Mouse (Mus musculus): ENCODE results near the gene Ndst2. TPM values are rescaled to one million over a fixed set of nuclear protein-coding genes. Genes with fewer than 3 reads are reported as not detected.

The Ndst2 gene
- total and polyA plus RNA-seq, 3 experiments = 37.1 to 54.0 (median 39.5) TPM

DNA sequence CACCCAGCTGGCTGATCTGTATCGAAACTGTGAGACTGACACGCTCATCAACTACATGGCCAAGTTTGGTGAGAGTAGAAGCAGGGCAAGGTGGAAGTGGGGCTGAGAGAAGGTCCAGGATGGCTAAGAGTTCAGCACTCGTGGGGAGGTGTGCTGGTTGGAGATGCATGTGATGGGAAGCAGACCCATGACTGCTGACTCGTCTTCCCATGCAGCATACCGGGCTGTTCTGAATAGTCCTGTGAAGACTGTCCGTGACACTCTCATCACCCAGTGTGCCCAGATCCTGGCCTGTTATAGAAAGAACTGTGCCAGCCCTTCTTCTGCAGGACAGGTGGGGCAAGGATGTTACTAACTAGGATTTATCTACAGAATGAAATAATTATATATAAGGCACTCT, 42.6 kb downstream of the Ndst2 start:
- Histone ChIP-seq H3K9ac (ENCODE audit: control insufficient read depth, low read depth, low read length, poor library complexity, severe bottlenecking) (no peak overlapping the region), H3K27me3 (ENCODE audit: control insufficient read depth in 1 of 2, insufficient read depth in 2 of 2, low read length in 2 of 2) (no peaks in the 10 kb centered on the region), H3K4me1 (ENCODE audit: control insufficient read depth in 1 of 2, insufficient read depth in 2 of 2, low read length in 2 of 2) (no peaks in the 10 kb centered on the region), H3K9me3 (replicated peaks; ENCODE audit: insufficient read depth, low read length) (no peaks in the 10 kb centered on the region), H3K36me3 (ENCODE audit: control insufficient read depth in 1 of 2, insufficient read depth in 2 of 2, low read length in 2 of 2) (peaks cover 0 to 36% of the 10 kb centered on the region in 2 experiments), H3K27ac (ENCODE audit: control insufficient read depth, low read depth, low read length) (no peak overlapping the region), H3K79me2 (ENCODE audit: control insufficient read depth, insufficient read depth, low read length, poor library complexity) (peaks cover 14% of the 10 kb centered on the region), H3K4me3 (ENCODE audit: control insufficient read depth in 1 of 2, insufficient read depth in 1 of 2, low read depth in 2 of 2, low read length in 2 of 2) (no peak overlapping the region)
- no peak for DNase-seq (ENCODE audit: low read depth, low spot score)
- no peak for TF ChIP-seq MXI1 (IDR thresholded peaks at IDR 0.05; ENCODE audit: low read depth, low read length)
- TF ChIP-seq POLR2A (IDR thresholded peaks at IDR 0.05; ENCODE audit: control insufficient read depth in 1 of 2, insufficient read depth in 1 of 2, low read depth in 1 of 2, low read length in 2 of 2, poor library complexity in 1 of 2) = peak in 1 of 2 experiments; percentile 25; a peak in 1 of 4 replicates

DNA sequence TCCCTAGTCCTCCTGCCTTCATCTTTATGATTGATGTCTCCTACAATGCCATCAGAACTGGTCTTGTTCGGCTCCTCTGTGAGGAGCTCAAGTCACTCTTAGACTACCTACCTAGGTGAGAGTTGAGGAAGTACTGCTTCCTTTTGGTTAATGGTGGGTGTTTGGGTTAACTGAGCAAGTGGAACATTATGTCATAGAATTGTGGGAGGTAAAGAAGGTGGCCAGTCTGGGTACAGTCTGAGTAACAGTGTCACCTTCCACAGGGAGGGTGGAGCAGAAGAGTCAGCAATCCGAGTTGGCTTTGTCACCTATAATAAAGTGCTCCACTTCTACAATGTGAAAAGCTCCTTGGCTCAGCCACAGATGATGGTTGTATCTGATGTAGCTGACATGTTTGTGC, 45.4 kb downstream of the Ndst2 start:
- H3K27ac ChIP-seq (ENCODE audit: control insufficient read depth, low read depth, low read length) = no peak overlapping the region
- no peak overlapping the region for H3K9ac ChIP-seq (ENCODE audit: control insufficient read depth, low read depth, low read length, poor library complexity, severe bottlenecking)
- TF ChIP-seq CTCF (IDR thresholded peaks at IDR 0.05 in 2 of 3, conservative IDR thresholded peaks at IDR 0.05 in 1 of 3; ENCODE audit: control insufficient read depth in 1 of 3, insufficient read depth in 1 of 3, low read depth in 2 of 3, low read length in 3 of 3, poor library complexity in 1 of 3, severe bottlenecking in 1 of 3) = no peak
- TF ChIP-seq EP300 (IDR thresholded peaks at IDR 0.05; ENCODE audit: low read depth in 1 of 2, low read length in 2 of 2) = no peak
- TF ChIP-seq RCOR1 (IDR thresholded peaks at IDR 0.05; ENCODE audit: low read depth, low read length) = no peak
- no peak for TF ChIP-seq NRF1 (IDR thresholded peaks at IDR 0.05; ENCODE audit: insufficient read depth, low read depth, low read length, poor library complexity, severe bottlenecking)
- TF ChIP-seq MYB (IDR thresholded peaks at IDR 0.05; ENCODE audit: low read depth, low read length) = no peak
- no peak for DNase-seq (ENCODE audit: low read depth, low spot score)
- no peaks in the 10 kb centered on the region for H3K4me1 ChIP-seq (ENCODE audit: control insufficient read depth in 1 of 2, insufficient read depth in 2 of 2, low read length in 2 of 2)
- no peaks in the 10 kb centered on the region for H3K27me3 ChIP-seq (ENCODE audit: control insufficient read depth in 1 of 2, insufficient read depth in 2 of 2, low read length in 2 of 2)
- H3K9me3 ChIP-seq (replicated peaks; ENCODE audit: insufficient read depth, low read length) = no peaks in the 10 kb centered on the region
- H3K79me2 ChIP-seq (ENCODE audit: control insufficient read depth, insufficient read depth, low read length, poor library complexity) = no peaks in the 10 kb centered on the region
- H3K4me3 ChIP-seq (ENCODE audit: control insufficient read depth in 1 of 2, insufficient read depth in 1 of 2, low read depth in 2 of 2, low read length in 2 of 2) = no peak overlapping the region
- H3K36me3 ChIP-seq (ENCODE audit: control insufficient read depth in 1 of 2, insufficient read depth in 2 of 2, low read length in 2 of 2) = peaks cover 0 to 43% of the 10 kb centered on the region in 2 experiments; a peak in 2 of 4 replicates

DNA sequence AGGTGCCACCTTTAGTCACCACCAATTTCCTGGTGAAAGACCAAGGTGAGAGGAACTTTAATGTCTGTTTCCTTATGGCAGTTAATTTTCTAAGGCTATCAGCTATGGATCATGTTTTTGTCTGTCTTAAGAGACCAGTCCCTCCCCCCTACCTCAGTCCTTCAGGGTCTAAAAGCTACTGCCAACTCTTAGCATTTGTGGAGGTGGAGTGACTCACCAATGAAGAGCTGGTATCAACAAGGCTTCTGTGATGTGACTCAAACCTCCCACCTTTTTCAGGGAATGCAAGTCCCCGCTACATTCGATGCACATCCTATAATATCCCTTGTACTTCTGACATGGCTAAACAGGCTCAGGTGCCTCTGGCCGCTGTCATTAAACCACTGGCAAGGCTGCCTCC, 47.8 kb downstream of the Ndst2 start:
- DNase-seq (ENCODE audit: low read depth, low spot score) = no peak
- Histone ChIP-seq H3K27me3 (ENCODE audit: control insufficient read depth in 1 of 2, insufficient read depth in 2 of 2, low read length in 2 of 2) (no peaks in the 10 kb centered on the region), H3K9me3 (replicated peaks; ENCODE audit: insufficient read depth, low read length) (no peaks in the 10 kb centered on the region), H3K79me2 (ENCODE audit: control insufficient read depth, insufficient read depth, low read length, poor library complexity) (no peaks in the 10 kb centered on the region), H3K4me1 (ENCODE audit: control insufficient read depth in 1 of 2, insufficient read depth in 2 of 2, low read length in 2 of 2) (peaks cover 7 to 14% of the 10 kb centered on the region in 2 experiments), H3K27ac (ENCODE audit: control insufficient read depth, low read depth, low read length) (no peak overlapping the region), H3K4me3 (ENCODE audit: control insufficient read depth in 1 of 2, insufficient read depth in 1 of 2, low read depth in 2 of 2, low read length in 2 of 2) (no peak overlapping the region), H3K36me3 (ENCODE audit: control insufficient read depth in 1 of 2, insufficient read depth in 2 of 2, low read length in 2 of 2) (peaks cover 13 to 36% of the 10 kb centered on the region in 2 experiments), H3K9ac (ENCODE audit: control insufficient read depth, low read depth, low read length, poor library complexity, severe bottlenecking) (no peak overlapping the region)
- TF ChIP-seq NELFE (IDR thresholded peaks at IDR 0.05; ENCODE audit: low read depth, low read length) = no peak
- TF ChIP-seq POLR2A (IDR thresholded peaks at IDR 0.05; ENCODE audit: control insufficient read depth in 1 of 2, insufficient read depth in 1 of 2, low read depth in 1 of 2, low read length in 2 of 2, poor library complexity in 1 of 2) = 0 out of 4 replicates have a peak, but pooled peaks of 1 of the 2 experiments have one; percentile 17

DNA sequence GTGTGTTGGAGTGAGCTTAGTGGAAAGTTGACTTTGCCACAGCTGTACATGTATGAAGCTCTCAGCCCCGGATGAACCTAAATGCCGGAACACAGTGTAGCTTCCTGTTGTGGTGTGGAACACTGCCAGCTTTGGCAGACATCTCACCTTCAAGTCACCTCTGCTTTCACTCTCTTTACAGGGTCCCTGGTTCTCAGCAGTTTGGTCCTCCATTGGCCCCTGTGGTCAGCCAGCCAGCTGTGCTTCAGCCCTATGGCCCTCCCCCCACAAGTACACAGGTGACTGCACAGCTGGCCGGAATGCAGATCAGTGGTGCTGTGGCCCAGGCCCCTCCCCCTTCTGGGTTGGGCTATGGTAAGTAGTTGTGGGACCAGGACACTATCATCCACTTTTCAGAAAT, 51.9 kb downstream of the Ndst2 start:
- H3K27me3 ChIP-seq (ENCODE audit: control insufficient read depth in 1 of 2, insufficient read depth in 2 of 2, low read length in 2 of 2) = no peaks in the 10 kb centered on the region
- DNase-seq (ENCODE audit: low read depth, low spot score) = peak; percentile 89
- TF ChIP-seq TCF12 (IDR thresholded peaks at IDR 0.05; ENCODE audit: low read depth, low read length) (0 out of 2 replicates have a peak, but pooled peaks have one; percentile 15), ETS1 (IDR thresholded peaks at IDR 0.05; ENCODE audit: low read depth, low read length) (peak; percentile 46; the same call in 1 of the 2 replicates), EP300 (IDR thresholded peaks at IDR 0.05; ENCODE audit: low read depth in 1 of 2, low read length in 2 of 2) (peak; percentile 12 to 28; a peak in 2 of 4 replicates), RAD21 (IDR thresholded peaks at IDR 0.05; ENCODE audit: low read depth, low read length) (no peak), SIN3A (IDR thresholded peaks at IDR 0.05; ENCODE audit: low read length) (0 out of 2 replicates have a peak, but pooled peaks have one; percentile 34), HCFC1 (IDR thresholded peaks at IDR 0.05; ENCODE audit: low read depth, low read length) (peak; percentile 49), POLR2AphosphoS2 (IDR thresholded peaks at IDR 0.05; ENCODE audit: low read length) (no peak)
- no peaks in the 10 kb centered on the region for H3K79me2 ChIP-seq (ENCODE audit: control insufficient read depth, insufficient read depth, low read length, poor library complexity)
- peaks cover 10 to 14% of the 10 kb centered on the region in 2 experiments for H3K4me1 ChIP-seq (ENCODE audit: control insufficient read depth in 1 of 2, insufficient read depth in 2 of 2, low read length in 2 of 2)
- no peak overlapping the region for H3K9ac ChIP-seq (ENCODE audit: control insufficient read depth, low read depth, low read length, poor library complexity, severe bottlenecking)
- H3K36me3 ChIP-seq (ENCODE audit: control insufficient read depth in 1 of 2, insufficient read depth in 2 of 2, low read length in 2 of 2) = peaks cover 25 to 40% of the 10 kb centered on the region in 2 experiments
- no peaks in the 10 kb centered on the region for H3K9me3 ChIP-seq (replicated peaks; ENCODE audit: insufficient read depth, low read length)
- no peak overlapping the region for H3K4me3 ChIP-seq (ENCODE audit: control insufficient read depth in 1 of 2, insufficient read depth in 1 of 2, low read depth in 2 of 2, low read length in 2 of 2)
- peak overlapping the region; percentile 32 for H3K27ac ChIP-seq (ENCODE audit: control insufficient read depth, low read depth, low read length)
